Mouse (Mus musculus): ENCODE data around the gene Smok3b. TPM values are rescaled to one million over a fixed set of nuclear protein-coding genes. Genes with fewer than 3 reads are reported as not detected.

Smok3b gene
- total and polyA plus RNA-seq, 3 experiments: not detected

GRCm38 (mm10) chr5:138075684-138076083, 54.5 kb downstream of the Smok3b start:
- Histone ChIP-seq H3K4me3 (replicated peaks in 1 of 3; ENCODE audit: low read depth in 2 of 3, low read length in 2 of 3, poor library complexity in 1 of 3) (no peak overlapping the region), H3K9ac (ENCODE audit: insufficient read depth, low read depth) (no peak overlapping the region), H3K27me3 (replicated peaks) (peaks cover 14% of the 10 kb centered on the region), H3K79me2 (replicated peaks; ENCODE audit: control insufficient read depth, extremely low read depth, insufficient read depth, poor library complexity, severe bottlenecking) (no peaks in the 10 kb centered on the region), H3K27ac (ENCODE audit: insufficient read depth, low read depth) (no peak overlapping the region), H3K4me2 (ENCODE audit: insufficient read depth, low read depth, poor library complexity, severe bottlenecking) (no peak overlapping the region), H3K36me3 (replicated peaks in 1 of 2; ENCODE audit: control insufficient read depth in 1 of 2, insufficient read depth in 1 of 2, low read length in 1 of 2) (no peaks in the 10 kb centered on the region), H3K9me3 (replicated peaks; ENCODE audit: low read length) (peaks cover 2% of the 10 kb centered on the region), H3K4me1 (ENCODE audit: control insufficient read depth in 1 of 2, insufficient read depth in 2 of 2) (no peaks in the 10 kb centered on the region)
- dilution Hi-C loops (cut with MboI; ENCODE audit: extremely low pct_ligation_motif_present, extremely low pct_unique_long_range_greater_than_20kb, low sequenced_read_pairs): no loop called here
- in situ Hi-C loops (cut with MboI; ENCODE audit: low pct_ligation_motif_present, low pct_unique_long_range_greater_than_20kb, low sequenced_read_pairs): no loop called here
- DNase-seq (ENCODE audit: extremely low read depth): no peak
- TF ChIP-seq RCOR1 (conservative IDR thresholded peaks at IDR 0.05; ENCODE audit: low read depth, low read length) (no peak), SIN3A (IDR thresholded peaks at IDR 0.05; ENCODE audit: low read length) (no peak), ZMIZ1 (IDR thresholded peaks at IDR 0.05; ENCODE audit: low read depth, low read length) (no peak), MYC (IDR thresholded peaks at IDR 0.05; ENCODE audit: low read depth, low read length) (no peak), CHD2 (IDR thresholded peaks at IDR 0.05; ENCODE audit: low read length) (no peak), USF1 (IDR thresholded peaks at IDR 0.05; ENCODE audit: low read depth, low read length) (no peak), ETS1 (conservative IDR thresholded peaks at IDR 0.05; ENCODE audit: low read depth, low read length) (no peak), NELFE (IDR thresholded peaks at IDR 0.05; ENCODE audit: low read depth, low read length) (no peak)

- Histone ChIP-seq H3K9me3 (replicated peaks; ENCODE audit: low read length) (peaks cover 2% of the 10 kb centered on the region), H3K4me2 (ENCODE audit: insufficient read depth, low read depth, poor library complexity, severe bottlenecking) (no peak overlapping the region), H3K9ac (ENCODE audit: insufficient read depth, low read depth) (no peak overlapping the region), H3K27me3 (replicated peaks) (peaks cover 14% of the 10 kb centered on the region), H3K36me3 (replicated peaks in 1 of 2; ENCODE audit: control insufficient read depth in 1 of 2, insufficient read depth in 1 of 2, low read length in 1 of 2) (no peaks in the 10 kb centered on the region), H3K4me1 (ENCODE audit: control insufficient read depth in 1 of 2, insufficient read depth in 2 of 2) (peaks cover 0 to 3% of the 10 kb centered on the region in 2 experiments; a peak in 1 of 4 replicates), H3K4me3 (replicated peaks in 1 of 3; ENCODE audit: low read depth in 2 of 3, low read length in 2 of 3, poor library complexity in 1 of 3) (no peak overlapping the region), H3K79me2 (replicated peaks; ENCODE audit: control insufficient read depth, extremely low read depth, insufficient read depth, poor library complexity, severe bottlenecking) (no peaks in the 10 kb centered on the region), H3K27ac (ENCODE audit: insufficient read depth, low read depth) (no peak overlapping the region)
- dilution Hi-C loops (cut with MboI; ENCODE audit: extremely low pct_ligation_motif_present, extremely low pct_unique_long_range_greater_than_20kb, low sequenced_read_pairs): no loop called here
- in situ Hi-C loops (cut with MboI; ENCODE audit: low pct_ligation_motif_present, low pct_unique_long_range_greater_than_20kb, low sequenced_read_pairs): no loop called here
- DNase-seq (ENCODE audit: extremely low read depth): no peak
- TF ChIP-seq UBTF (IDR thresholded peaks at IDR 0.05; ENCODE audit: low read depth, low read length) (no peak), ZC3H11A (IDR thresholded peaks at IDR 0.05; ENCODE audit: low read depth, low read length) (no peak)
Observed at GRCm38 (mm10) chr5:138076148-138076547, 54.9 kb downstream of the Smok3b start.

DNA sequence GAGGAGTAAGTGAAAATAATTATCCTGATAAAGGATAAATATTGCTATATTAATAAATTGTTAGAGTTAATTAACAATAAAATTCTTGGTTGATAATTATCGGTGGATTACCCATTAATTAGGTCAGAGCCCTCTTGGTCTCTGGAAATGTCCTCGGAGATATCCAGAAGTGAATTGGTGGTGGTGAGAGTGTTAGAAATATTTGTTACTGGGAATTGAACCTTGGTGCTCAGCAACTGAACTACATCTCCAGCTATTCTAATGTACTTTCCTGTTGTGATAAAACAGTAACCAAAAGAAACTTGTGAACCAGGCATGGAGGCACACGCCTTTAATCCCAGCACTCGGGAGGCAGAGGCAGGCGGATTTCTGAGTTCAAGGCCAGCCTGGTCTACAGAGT, 59.2 kb downstream of the Smok3b start:
- no peak for DNase-seq (ENCODE audit: extremely low read depth)
- no peak overlapping the region for H3K27ac ChIP-seq (ENCODE audit: insufficient read depth, low read depth)
- dilution Hi-C loops (cut with MboI; ENCODE audit: extremely low pct_ligation_motif_present, extremely low pct_unique_long_range_greater_than_20kb, low sequenced_read_pairs) (no loop called here), in situ Hi-C loops (cut with MboI; ENCODE audit: low pct_ligation_motif_present, low pct_unique_long_range_greater_than_20kb, low sequenced_read_pairs) (no loop called here)
- peaks cover 5% of the 10 kb centered on the region for H3K79me2 ChIP-seq (replicated peaks; ENCODE audit: control insufficient read depth, extremely low read depth, insufficient read depth, poor library complexity, severe bottlenecking)
- peaks cover 0 to 17% of the 10 kb centered on the region in 2 experiments; a peak in 2 of 4 replicates for H3K4me1 ChIP-seq (ENCODE audit: control insufficient read depth in 1 of 2, insufficient read depth in 2 of 2)
- TF ChIP-seq CHD1 (IDR thresholded peaks at IDR 0.05; ENCODE audit: low read depth, low read length) (no peak), MAFK (IDR thresholded peaks at IDR 0.05; ENCODE audit: insufficient replicate concordance, low read length) (no peak), POLR2A (IDR thresholded peaks at IDR 0.05; ENCODE audit: low read depth, low read length) (no peak), GABPA (IDR thresholded peaks at IDR 0.05; ENCODE audit: insufficient replicate concordance, low read depth, low read length) (no peak), SIN3A (IDR thresholded peaks at IDR 0.05; ENCODE audit: low read length) (no peak), E2F4 (IDR thresholded peaks at IDR 0.05; ENCODE audit: insufficient replicate concordance, low read depth, low read length) (no peak), USF2 (conservative IDR thresholded peaks at IDR 0.05; ENCODE audit: low read depth, low read length) (no peak), ZKSCAN1 (IDR thresholded peaks at IDR 0.05; ENCODE audit: borderline replicate concordance, low read depth, low read length) (no peak), BHLHE40 (IDR thresholded peaks at IDR 0.05; ENCODE audit: low read depth, low read length) (no peak), JUN (IDR thresholded peaks at IDR 0.05; ENCODE audit: insufficient read depth, low read depth, low read length) (no peak), RCOR1 (conservative IDR thresholded peaks at IDR 0.05; ENCODE audit: low read depth, low read length) (no peak), RAD21 (IDR thresholded peaks at IDR 0.05; ENCODE audit: low read depth, low read length) (no peak), MAZ (IDR thresholded peaks at IDR 0.05; ENCODE audit: low read depth, low read length) (no peak), ZC3H11A (IDR thresholded peaks at IDR 0.05; ENCODE audit: low read depth, low read length) (no peak), CHD2 (IDR thresholded peaks at IDR 0.05; ENCODE audit: low read length) (no peak), CTCF (conservative IDR thresholded peaks at IDR 0.05 in 1 of 2, IDR thresholded peaks at IDR 0.05 in 1 of 2; ENCODE audit: low read depth in 2 of 2, low read length in 2 of 2) (no peak)
- no peaks in the 10 kb centered on the region for H3K36me3 ChIP-seq (replicated peaks in 1 of 2; ENCODE audit: control insufficient read depth in 1 of 2, insufficient read depth in 1 of 2, low read length in 1 of 2)
- peaks cover 11% of the 10 kb centered on the region for H3K27me3 ChIP-seq (replicated peaks)
- no peak overlapping the region for H3K9ac ChIP-seq (ENCODE audit: insufficient read depth, low read depth)
- H3K4me2 ChIP-seq (ENCODE audit: insufficient read depth, low read depth, poor library complexity, severe bottlenecking): no peak overlapping the region
- no peak overlapping the region for H3K4me3 ChIP-seq (replicated peaks in 1 of 3; ENCODE audit: low read depth in 2 of 3, low read length in 2 of 3, poor library complexity in 1 of 3)
- peaks cover 2% of the 10 kb centered on the region for H3K9me3 ChIP-seq (replicated peaks; ENCODE audit: low read length)
